Mouse (Mus musculus): Measurements from ENCODE around the gene Car2. TPM values are rescaled to one million over a fixed set of nuclear protein-coding genes. Genes with fewer than 3 reads are reported as not detected.

Gene Car2
- total and polyA plus RNA-seq, 3 experiments, result 6.8 to 24.3 (median 7.8) TPM

GRCm38 (mm10) chr3:14917261-14917660 lies 31.2 kb downstream of the Car2 start:
- TF ChIP-seq CTCF (IDR thresholded peaks at IDR 0.05) (no peak), POLR2A (IDR thresholded peaks at IDR 0.05; ENCODE audit: insufficient read depth, low read depth, low read length) (no peak), EP300 (IDR thresholded peaks at IDR 0.05; ENCODE audit: insufficient read depth, low read depth, low read length) (no peak)
- Histone ChIP-seq H3K27ac (no peak overlapping the region), H3K9ac (ENCODE audit: low read depth, low read length) (no peak overlapping the region), H3K4me1 (ENCODE audit: control insufficient read depth, insufficient read depth, low read length) (no peaks in the 10 kb centered on the region), H3K4me3 (no peak overlapping the region), H3K79me2 (replicated peaks; ENCODE audit: control insufficient read depth, insufficient read depth, low read length) (no peaks in the 10 kb centered on the region), H3K36me3 (ENCODE audit: control insufficient read depth, insufficient read depth, low read length) (no peaks in the 10 kb centered on the region), H3K27me3 (ENCODE audit: control insufficient read depth, insufficient read depth, low read length) (no peaks in the 10 kb centered on the region)
- 58% methylated on average over 2 of the region's 2 CpGs for WGBS
- DNase-seq, result no peak
- intact Hi-C loops (cut with DNase I), result no loop called here

- 42% methylated on average over 3 of the region's 3 CpGs for WGBS
- no peaks in the 10 kb centered on the region for H3K4me1 ChIP-seq (ENCODE audit: control insufficient read depth, insufficient read depth, low read length)
- H3K36me3 ChIP-seq (ENCODE audit: control insufficient read depth, insufficient read depth, low read length), result no peaks in the 10 kb centered on the region
- intact Hi-C loops (cut with DNase I), result no loop called here
- H3K4me3 ChIP-seq, result no peak overlapping the region
- H3K9ac ChIP-seq (ENCODE audit: low read depth, low read length), result no peak overlapping the region
- TF ChIP-seq CTCF (IDR thresholded peaks at IDR 0.05) (no peak), POLR2A (IDR thresholded peaks at IDR 0.05; ENCODE audit: insufficient read depth, low read depth, low read length) (no peak), EP300 (IDR thresholded peaks at IDR 0.05; ENCODE audit: insufficient read depth, low read depth, low read length) (no peak)
- no peak overlapping the region for H3K27ac ChIP-seq
- no peaks in the 10 kb centered on the region for H3K27me3 ChIP-seq (ENCODE audit: control insufficient read depth, insufficient read depth, low read length)
- H3K79me2 ChIP-seq (replicated peaks; ENCODE audit: control insufficient read depth, insufficient read depth, low read length), result no peaks in the 10 kb centered on the region
- no peak for DNase-seq
Observed at GRCm38 (mm10) chr3:14944706-14945105, 58.6 kb downstream of the Car2 start.

DNA sequence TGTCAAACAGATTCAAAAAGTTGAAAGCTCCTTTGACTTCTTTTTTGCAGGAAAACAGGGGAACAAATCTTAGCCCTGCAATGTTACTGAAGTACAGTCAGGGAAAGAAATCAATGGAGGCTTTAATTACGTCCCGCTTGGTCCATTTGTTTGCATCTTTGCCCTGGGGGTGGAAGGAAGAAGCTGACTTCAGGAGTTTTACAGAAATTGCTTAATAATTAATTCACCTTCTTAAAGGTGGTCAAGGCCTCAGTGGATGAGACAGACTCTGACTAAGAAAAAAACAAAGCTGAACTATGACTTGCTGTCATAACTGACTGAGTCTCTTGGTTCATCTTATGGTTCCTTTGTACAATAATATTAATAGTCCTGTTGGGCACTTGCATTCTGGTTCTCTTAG lies 59.6 kb downstream of the Car2 start:
- H3K4me1 ChIP-seq (ENCODE audit: control insufficient read depth, insufficient read depth, low read length), result no peaks in the 10 kb centered on the region
- WGBS, result 95% methylated on average over 2 of the region's 2 CpGs
- H3K27ac ChIP-seq, result no peak overlapping the region
- no peak for DNase-seq
- no peaks in the 10 kb centered on the region for H3K79me2 ChIP-seq (replicated peaks; ENCODE audit: control insufficient read depth, insufficient read depth, low read length)
- intact Hi-C loops (cut with DNase I), result no loop called here
- no peaks in the 10 kb centered on the region for H3K27me3 ChIP-seq (ENCODE audit: control insufficient read depth, insufficient read depth, low read length)
- TF ChIP-seq EP300 (IDR thresholded peaks at IDR 0.05; ENCODE audit: insufficient read depth, low read depth, low read length) (no peak), POLR2A (IDR thresholded peaks at IDR 0.05; ENCODE audit: insufficient read depth, low read depth, low read length) (no peak), CTCF (IDR thresholded peaks at IDR 0.05) (no peak)
- H3K36me3 ChIP-seq (ENCODE audit: control insufficient read depth, insufficient read depth, low read length), result no peaks in the 10 kb centered on the region
- no peak overlapping the region for H3K9ac ChIP-seq (ENCODE audit: low read depth, low read length)
- H3K4me3 ChIP-seq, result no peak overlapping the region

GRCm38 (mm10) chr3:14948067-14948800 lies 62.2 kb downstream of the Car2 start:
- H3K9ac ChIP-seq (ENCODE audit: low read depth, low read length), result no peak overlapping the region
- no peak for TF ChIP-seq CTCF (IDR thresholded peaks at IDR 0.05)
- no peak for TF ChIP-seq POLR2A (IDR thresholded peaks at IDR 0.05; ENCODE audit: insufficient read depth, low read depth, low read length)
- TF ChIP-seq EP300 (IDR thresholded peaks at IDR 0.05; ENCODE audit: insufficient read depth, low read depth, low read length), result no peak
- H3K36me3 ChIP-seq (ENCODE audit: control insufficient read depth, insufficient read depth, low read length), result no peaks in the 10 kb centered on the region
- WGBS, result 67% methylated on average over 6 of the region's 6 CpGs
- DNase-seq, result peak in 1 of 2 experiments; percentile 20
- H3K27me3 ChIP-seq (ENCODE audit: control insufficient read depth, insufficient read depth, low read length), result no peaks in the 10 kb centered on the region
- H3K27ac ChIP-seq, result no peak overlapping the region
- H3K79me2 ChIP-seq (replicated peaks; ENCODE audit: control insufficient read depth, insufficient read depth, low read length), result no peaks in the 10 kb centered on the region
- H3K4me3 ChIP-seq, result no peak overlapping the region
- no peaks in the 10 kb centered on the region for H3K4me1 ChIP-seq (ENCODE audit: control insufficient read depth, insufficient read depth, low read length)
- intact Hi-C loops (cut with DNase I), result no loop called here

DNA sequence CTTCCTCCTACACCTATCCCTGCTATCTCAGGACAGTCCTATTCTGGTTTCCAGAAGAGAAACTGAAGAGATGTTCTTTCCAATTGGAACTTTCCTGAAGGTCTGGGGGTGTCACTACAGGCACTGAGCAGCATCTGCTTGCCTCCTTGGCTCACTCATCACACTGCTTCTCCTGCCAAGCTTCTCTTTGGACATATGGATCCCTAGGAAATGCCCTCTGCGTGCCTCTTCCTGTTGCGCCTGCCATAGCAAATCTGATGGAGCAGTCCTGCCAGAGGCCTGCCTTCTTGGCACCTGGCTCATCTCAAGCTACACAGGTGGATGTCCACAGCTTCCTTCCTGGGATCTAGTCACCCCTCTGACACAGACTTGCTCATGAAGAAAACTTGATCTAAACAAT lies 64.0 kb downstream of the Car2 start:
- DNase-seq, result no peak
- H3K36me3 ChIP-seq (ENCODE audit: control insufficient read depth, insufficient read depth, low read length), result no peaks in the 10 kb centered on the region
- H3K27me3 ChIP-seq (ENCODE audit: control insufficient read depth, insufficient read depth, low read length), result no peaks in the 10 kb centered on the region
- intact Hi-C loops (cut with DNase I), result no loop called here
- TF ChIP-seq POLR2A (IDR thresholded peaks at IDR 0.05; ENCODE audit: insufficient read depth, low read depth, low read length) (no peak), CTCF (IDR thresholded peaks at IDR 0.05) (no peak), EP300 (IDR thresholded peaks at IDR 0.05; ENCODE audit: insufficient read depth, low read depth, low read length) (no peak)
- WGBS, result 67% methylated on average over 2 of the region's 2 CpGs
- no peak overlapping the region for H3K4me3 ChIP-seq
- H3K4me1 ChIP-seq (ENCODE audit: control insufficient read depth, insufficient read depth, low read length), result no peaks in the 10 kb centered on the region
- H3K27ac ChIP-seq, result no peak overlapping the region
- no peaks in the 10 kb centered on the region for H3K79me2 ChIP-seq (replicated peaks; ENCODE audit: control insufficient read depth, insufficient read depth, low read length)
- no peak overlapping the region for H3K9ac ChIP-seq (ENCODE audit: low read depth, low read length)

Other genes starting within 250 kb of the Car2 start
- under 1 TPM; 0.68 to 0.84 TPM for gene Car13, start 244.5 kb upstream of the Car2 start, total RNA-seq (2021)
- gene Car13, start 244.5 kb upstream of the Car2 start, polyA plus RNA-seq (2012; rRNA removed), result 1.3 and 2.3 TPM in 2 replicates
- not detected for gene Car1, start 77.9 kb upstream of the Car2 start, total RNA-seq (2021)
- gene Car1, start 77.9 kb upstream of the Car2 start, polyA plus RNA-seq (2012; rRNA removed), result 0.23 TPM in 1 of 2 replicates, not detected in the other
- 10 to 100 TPM; 34.4 to 82.7 TPM for gene Car3, start 22.8 kb upstream of the Car2 start, total RNA-seq (2021)
- gene Car3, start 22.8 kb upstream of the Car2 start, polyA plus RNA-seq (2012; rRNA removed), result 114 and 259 TPM in 2 replicates

All from heart, adult 2 months (tissue).